Mouse (Mus musculus): Measurements from ENCODE around the gene Uba6. TPM values are rescaled to one million over a fixed set of nuclear protein-coding genes. Genes with fewer than 3 reads are reported as not detected.

The Uba6 gene
- total RNA-seq, 2 experiments from 2014 or later: 4.1 to 4.6 TPM

DNA sequence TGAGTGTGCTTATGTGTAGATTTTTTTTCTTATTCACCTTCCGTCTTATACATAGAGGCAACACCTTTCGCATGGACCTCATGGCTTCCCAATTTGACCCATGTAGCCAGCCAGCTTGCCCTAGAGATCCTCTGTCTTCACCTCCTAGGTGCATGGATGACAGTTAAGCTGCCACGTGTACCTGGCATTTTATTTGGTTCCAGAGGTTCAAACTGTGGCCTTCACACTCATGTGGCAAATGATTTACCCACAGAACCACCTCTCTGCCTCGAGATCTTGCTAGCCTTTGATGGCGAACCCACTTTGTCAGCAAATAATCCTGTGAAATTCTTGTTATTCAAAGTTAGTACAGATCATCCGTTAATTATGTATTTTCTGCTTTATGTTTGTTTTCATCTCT is 88.6 kb downstream of the Uba6 start:
- no peak for DNase-seq
- intact Hi-C loops (cut with DNase I; ENCODE audit: low total_unique reads): no loop called here

DNA sequence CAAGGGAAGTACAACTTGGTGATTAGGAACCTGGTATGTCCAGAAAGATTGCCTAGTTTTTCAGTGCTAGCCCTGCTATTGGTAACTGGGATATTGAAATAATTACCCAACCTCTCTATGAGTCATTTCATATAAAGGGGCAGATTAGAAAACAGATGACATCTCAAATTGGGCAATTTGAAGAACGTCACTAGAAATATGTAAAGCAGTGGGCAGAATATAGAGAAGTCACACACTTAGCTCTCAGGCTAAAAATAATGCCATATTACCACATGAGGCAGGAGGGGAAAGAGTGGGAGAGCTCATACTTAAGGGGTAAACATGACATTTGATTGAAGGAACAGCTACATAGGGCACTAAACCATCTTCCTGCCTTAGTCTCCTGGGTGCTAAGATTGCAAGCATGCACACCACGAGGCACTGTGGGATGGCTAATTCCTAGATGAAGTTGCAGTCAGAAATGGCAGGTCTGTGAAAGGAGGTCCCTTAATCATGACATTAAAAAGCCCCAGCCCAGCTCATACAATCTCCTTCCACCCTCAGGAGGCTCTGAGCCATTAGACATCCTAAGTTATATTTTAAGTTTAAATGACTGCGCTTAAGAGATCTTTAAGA is 93.8 kb downstream of the Uba6 start:
- DNase-seq: no peak
- intact Hi-C loops (cut with DNase I; ENCODE audit: low total_unique reads): no loop called here

GRCm38 (mm10) chr5:86072756-86073386 is 99.7 kb downstream of the Uba6 start:
- intact Hi-C loops (cut with DNase I; ENCODE audit: low total_unique reads): no loop called here
- no peak for DNase-seq

DNA sequence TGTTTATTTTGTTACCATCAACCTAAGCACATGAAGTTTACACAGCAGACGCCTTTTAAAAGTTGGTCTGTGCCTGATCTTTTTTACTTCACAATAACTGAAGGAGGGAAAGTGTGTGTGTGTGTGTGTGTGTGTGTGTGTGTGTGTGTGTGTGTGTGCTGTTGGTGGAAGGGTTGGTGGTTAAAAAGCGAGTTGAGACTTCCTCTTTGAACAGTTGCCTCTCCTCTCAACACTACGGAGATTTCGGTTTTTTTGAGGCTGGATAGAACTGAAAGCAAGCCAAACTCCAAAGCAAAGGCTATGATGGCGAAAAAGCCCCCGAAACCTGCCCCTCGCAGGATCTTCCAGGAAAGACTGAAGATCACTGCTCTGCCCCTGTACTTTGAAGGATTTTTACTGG is 101.1 kb downstream of the Uba6 start, which contains the start of gene Stap1:
TSS of gene Stap1 (plus strand) at position 209 of the 400 bp plus-strand sequence.
- no peak for DNase-seq
- intact Hi-C loops (cut with DNase I; ENCODE audit: low total_unique reads): no loop called here

DNA sequence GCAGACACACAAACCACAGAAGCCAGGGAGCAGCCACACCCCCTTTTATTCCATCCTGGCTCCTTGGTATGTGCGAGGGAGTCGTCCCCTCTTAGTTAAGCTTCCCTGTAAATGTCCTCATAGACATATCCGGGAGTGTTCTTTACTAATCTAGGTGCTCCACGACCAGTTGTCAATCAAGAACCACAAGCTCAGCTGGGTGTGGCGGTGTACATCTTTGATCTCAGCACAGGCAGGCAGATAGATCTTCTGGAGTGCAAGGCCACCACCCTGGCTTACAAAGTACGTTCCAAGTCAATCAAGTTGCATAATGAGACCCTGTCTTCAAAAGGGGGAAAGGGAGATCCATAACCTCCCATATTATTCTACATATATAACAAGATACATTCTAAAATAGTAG is 103.5 kb downstream of the Uba6 start:
- intact Hi-C loops (cut with DNase I; ENCODE audit: low total_unique reads): no loop called here
- no peak for DNase-seq

DNA sequence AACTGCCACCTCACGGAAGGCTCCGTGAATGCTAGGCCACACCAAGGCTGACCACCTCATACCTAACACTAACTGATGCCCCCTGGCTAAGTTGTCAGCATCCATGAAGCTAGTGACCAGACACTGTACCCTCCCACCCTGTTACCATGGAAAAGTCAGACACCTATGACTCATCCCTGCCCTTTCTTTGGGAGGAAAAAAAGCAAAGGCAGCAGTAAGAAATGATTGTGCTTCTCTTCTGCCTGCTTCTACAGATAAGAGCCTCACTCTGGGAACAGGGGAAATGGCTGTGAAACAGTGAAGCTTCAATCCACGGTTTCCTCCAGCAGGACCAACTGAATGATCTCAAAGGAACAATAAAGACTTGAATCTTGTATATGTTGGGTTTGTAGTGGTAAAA is 104.2 kb downstream of the Uba6 start:
- no peak for DNase-seq
- intact Hi-C loops (cut with DNase I; ENCODE audit: low total_unique reads): no loop called here

- peak; percentile 75 for DNase-seq
Measured at GRCm38 (mm10) chr5:86066551-86066929, 106.1 kb downstream of the Uba6 start.

GRCm38 (mm10) chr5:86065876-86066550 is 106.6 kb downstream of the Uba6 start:
- intact Hi-C loops (cut with DNase I; ENCODE audit: low total_unique reads): no loop called here
- no peak for DNase-seq

More at GRCm38 (mm10) chr5:86066551-86066929, 106.1 kb downstream of the Uba6 start:
- intact Hi-C loops (cut with DNase I; ENCODE audit: low total_unique reads): no loop called here

- peak; percentile 98 for DNase-seq
- intact Hi-C loops (cut with DNase I; ENCODE audit: low total_unique reads): no loop called here
Measured at GRCm38 (mm10) chr5:86065101-86065875, 107.3 kb downstream of the Uba6 start, which contains the start of gene Cenpc1. Gene Cenpc1, minus strand, starts transcription at chr5:86065583.

DNA sequence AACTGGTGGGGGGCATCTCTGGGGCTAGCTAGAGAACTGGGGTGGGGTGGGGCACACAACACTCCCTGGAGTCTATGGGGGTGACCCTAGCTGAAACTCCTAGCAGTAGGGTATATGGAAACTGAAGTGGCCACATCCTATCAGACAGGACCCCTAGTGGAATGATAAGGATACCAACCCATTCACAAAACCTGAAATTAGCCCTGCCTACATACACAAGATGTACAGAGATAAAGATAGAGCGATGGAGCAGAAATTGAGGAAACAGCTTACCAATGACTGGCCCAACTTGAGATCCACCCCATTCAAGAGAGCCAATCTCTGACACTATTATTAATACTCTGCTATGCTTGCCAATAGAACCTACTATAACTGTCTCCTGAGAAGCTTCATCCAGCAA is 109.1 kb downstream of the Uba6 start:
- intact Hi-C loops (cut with DNase I; ENCODE audit: low total_unique reads): no loop called here

More for the DNA sequence above, 109.1 kb downstream of the Uba6 start:
- DNase-seq: no peak

Other genes starting within 250 kb of the Uba6 start
- 1 to 10 TPM; 5.3 to 6.2 TPM for gene Cenpc1, start 107.2 kb downstream of the Uba6 start, total RNA-seq (2021)
- under 1 TPM; 0.29 to 0.33 TPM for gene Stap1, start 101.1 kb downstream of the Uba6 start, total RNA-seq (2021)
- gene Gnrhr, start 25.1 kb upstream of the Uba6 start, total RNA-seq (2021): not detected
- gene Tmprss11c, start 116.5 kb upstream of the Uba6 start, total RNA-seq (2021): not detected
- not detected for gene Tmprss11d, start 200.6 kb upstream of the Uba6 start, total RNA-seq (2021)